Mouse (Mus musculus) liver, postnatal 0 days (tissue): Measurements from ENCODE around the gene Cnot2. TPM values are rescaled to one million over a fixed set of nuclear protein-coding genes. Genes with fewer than 3 reads are reported as not detected.
A peak's percentile ranks its signal among the peaks of the same experiment; 100 is the strongest.

Source experiments
- ATAC-seq: fragments of 200-750 bp; cut with Nextera tagmentation; 2 replicates; pipeline ENCODE4 v1.8.0; 2017; ENCODE audit warnings: mild to moderate bottlenecking, moderate library complexity
- DNase-seq: peaks from one replicate; pipeline ENCODE4 v3.0.0-alpha.2; 2016
- H3K27ac ChIP-seq: fragments of 300-500 bp; sonication (generic); 2 replicates; pipeline ENCODE4 v1.5.1; 2014; ENCODE audit warnings: antibody characterized with exemption, moderate library complexity, mild to moderate bottlenecking, low read depth
- H3K27me3 ChIP-seq: fragments of 300-500 bp; sonication (generic); 2 replicates; pipeline ENCODE4 v1.6.1; 2014; ENCODE audit warnings: low read length, control low read depth, mixed read lengths; ENCODE audit not compliant: insufficient read depth
- H3K36me3 ChIP-seq: fragments of 300-500 bp; sonication (generic); replicated peaks from 2 replicates; pipeline ENCODE4 v1.6.1; 2014; ENCODE audit warnings: mild to moderate bottlenecking, control low read depth, low read length, moderate library complexity, mixed read lengths; ENCODE audit not compliant: insufficient read depth
- H3K4me1 ChIP-seq: fragments of 300-500 bp; sonication (generic); 2 replicates; pipeline ENCODE4 v1.6.1; 2014; ENCODE audit warnings: antibody characterized with exemption, mild to moderate bottlenecking, control low read depth; ENCODE audit not compliant: insufficient read depth
- H3K4me2 ChIP-seq: fragments of 300-500 bp; sonication (generic); 2 replicates; pipeline ENCODE4 v1.6.1; 2014; ENCODE audit warnings: low read depth, mild to moderate bottlenecking, low read length, moderate library complexity, mixed read lengths
- H3K4me3 ChIP-seq: fragments of 300-500 bp; sonication (generic); 2 replicates; pipeline ENCODE4 v1.5.1; 2014; ENCODE audit warnings: low read depth, low read length
- H3K9ac ChIP-seq: fragments of 300-500 bp; sonication (generic); replicated peaks from 2 replicates; pipeline ENCODE4 v1.6.1; 2014; ENCODE audit warnings: mild to moderate bottlenecking, moderate library complexity
- H3K9me3 ChIP-seq: fragments of 300-500 bp; sonication (generic); 2 replicates; pipeline ENCODE4 v1.6.1; 2016; ENCODE audit warnings: mild to moderate bottlenecking, control low read depth, low read length, mixed read lengths
- CTCF ChIP-seq: sonication (generic); IDR thresholded peaks from 2 replicates; pipeline ENCODE4 v1.5.1; 2016; ENCODE audit warnings: antibody characterized with exemption, low read depth
- EP300 ChIP-seq: IDR thresholded peaks from 2 replicates; pipeline ENCODE4 v1.6.1; 2016; ENCODE audit warnings: antibody characterized with exemption, low read depth, mild to moderate bottlenecking
- WGBS: fragments of 180-500 bp; shearing (Covaris S2); extraction: QIAGEN DNeasy Blood & Tissue Kit; methylation state at CpG from one replicate; pipeline ENCODE4 v1.1.7; 2014; ENCODE audit not compliant: insufficient replicate concordance; 5-methylcytosine and 5-hydroxymethylcytosine counted together
- microRNA-seq: library from miRNA; unstranded; fragments of <30 nt; microRNA quantifications from one replicate; pipeline ENCODE4, GENCODE M21; 2016
- polyA plus RNA-seq: library from polyadenylated mRNA; unstranded; fragments of >200 nt; fragmentation: Nextera tagmentation; extraction: Ambion mirVana; gene quantifications from 2 replicates; pipeline ENCODE4 v1.2.1, GENCODE M21; 2015

The Cnot2 gene
- polyA plus RNA-seq, 1 experiment from 2014 or later, result 22.8 TPM

DNA sequence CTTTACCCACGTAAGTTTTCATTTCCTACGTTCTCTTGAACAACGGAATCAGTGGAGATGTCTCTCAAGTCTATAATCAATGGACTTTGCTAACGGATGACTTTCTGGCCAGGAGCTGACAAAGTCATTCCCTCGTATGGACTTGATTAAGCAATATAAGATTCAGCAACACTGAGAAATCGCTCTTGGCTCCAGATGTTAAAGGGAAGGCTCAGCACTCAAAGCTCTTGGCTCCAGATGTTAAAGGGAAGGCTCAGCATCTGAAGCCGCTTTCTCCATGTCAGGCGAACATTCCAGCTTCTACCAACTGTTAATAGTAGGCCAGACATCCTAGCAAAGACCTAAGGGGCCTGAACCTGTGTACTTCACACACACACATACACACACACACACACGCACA, 134.1 kb downstream of the Cnot2 start:
- no peak overlapping the region for H3K9ac ChIP-seq
- no peak overlapping the region for H3K4me2 ChIP-seq
- H3K36me3 ChIP-seq, result no peaks in the 10 kb centered on the region
- TF ChIP-seq CTCF (no peak), EP300 (no peak)
- WGBS, result 89% methylated on average over 9 of the region's 9 CpGs
- DNase-seq, result peak; percentile 1
- no peak for ATAC-seq
- no peaks in the 10 kb centered on the region for H3K4me1 ChIP-seq
- H3K4me3 ChIP-seq, result no peak overlapping the region
- H3K27ac ChIP-seq, result no peak overlapping the region
- H3K27me3 ChIP-seq, result no peaks in the 10 kb centered on the region
- no peaks in the 10 kb centered on the region for H3K9me3 ChIP-seq

DNA sequence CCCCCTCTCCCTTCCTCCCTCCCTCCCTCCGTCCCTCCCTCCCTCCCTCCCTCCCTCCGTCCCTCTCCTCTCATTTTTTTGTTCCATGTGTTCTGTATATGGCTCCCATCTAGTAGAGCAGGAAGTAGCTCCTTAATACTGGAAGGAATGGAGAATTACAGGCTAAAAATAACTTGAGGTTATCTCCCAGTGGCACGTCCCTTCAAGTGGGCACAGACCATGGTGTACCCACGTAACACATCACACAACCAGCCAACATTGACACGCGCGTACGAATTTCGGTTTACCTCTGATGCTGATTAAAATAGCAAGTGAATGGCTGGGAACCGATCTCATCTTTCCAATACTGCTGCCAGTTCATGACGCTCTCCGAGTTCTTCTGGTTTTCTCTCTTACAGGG, 135.3 kb downstream of the Cnot2 start:
- no peaks in the 10 kb centered on the region for H3K36me3 ChIP-seq
- H3K4me1 ChIP-seq, result no peaks in the 10 kb centered on the region
- H3K4me2 ChIP-seq, result no peak overlapping the region
- H3K27me3 ChIP-seq, result no peaks in the 10 kb centered on the region
- no peaks in the 10 kb centered on the region for H3K9me3 ChIP-seq
- no peak overlapping the region for H3K27ac ChIP-seq
- H3K4me3 ChIP-seq, result no peak overlapping the region
- no peak overlapping the region for H3K9ac ChIP-seq
- ATAC-seq (no peak), DNase-seq (peak; percentile 6)
- TF ChIP-seq EP300 (no peak), CTCF (no peak)
- WGBS, result 85% methylated on average over 10 of the region's 12 CpGs

DNA sequence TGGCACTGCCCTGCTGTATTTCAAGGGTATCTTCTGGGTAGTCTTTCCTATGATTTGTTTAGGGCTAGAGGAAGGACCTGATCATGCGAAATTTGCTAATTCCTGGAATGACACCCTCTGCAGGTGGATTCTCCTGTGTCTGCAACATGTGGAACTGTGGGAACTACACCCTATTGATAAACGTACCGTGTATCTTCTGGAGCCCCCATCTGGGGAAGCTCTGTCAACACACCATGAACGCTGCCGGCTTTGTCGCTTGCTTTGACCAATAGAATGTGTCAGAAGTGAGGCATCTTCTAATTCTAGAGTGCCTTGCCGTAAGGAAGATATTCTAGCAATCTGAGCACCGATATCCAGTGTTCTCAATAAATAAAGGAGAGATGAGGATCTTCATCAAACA, 136.5 kb downstream of the Cnot2 start:
- no peaks in the 10 kb centered on the region for H3K9me3 ChIP-seq
- H3K9ac ChIP-seq, result no peak overlapping the region
- no peaks in the 10 kb centered on the region for H3K27me3 ChIP-seq
- H3K36me3 ChIP-seq, result no peaks in the 10 kb centered on the region
- DNase-seq (peak; percentile 5), ATAC-seq (no peak)
- no peak overlapping the region for H3K4me3 ChIP-seq
- no peak overlapping the region for H3K27ac ChIP-seq
- TF ChIP-seq EP300 (no peak), CTCF (no peak)
- H3K4me2 ChIP-seq, result no peak overlapping the region
- WGBS, result 88% methylated on average over 8 of the region's 8 CpGs
- no peaks in the 10 kb centered on the region for H3K4me1 ChIP-seq

DNA sequence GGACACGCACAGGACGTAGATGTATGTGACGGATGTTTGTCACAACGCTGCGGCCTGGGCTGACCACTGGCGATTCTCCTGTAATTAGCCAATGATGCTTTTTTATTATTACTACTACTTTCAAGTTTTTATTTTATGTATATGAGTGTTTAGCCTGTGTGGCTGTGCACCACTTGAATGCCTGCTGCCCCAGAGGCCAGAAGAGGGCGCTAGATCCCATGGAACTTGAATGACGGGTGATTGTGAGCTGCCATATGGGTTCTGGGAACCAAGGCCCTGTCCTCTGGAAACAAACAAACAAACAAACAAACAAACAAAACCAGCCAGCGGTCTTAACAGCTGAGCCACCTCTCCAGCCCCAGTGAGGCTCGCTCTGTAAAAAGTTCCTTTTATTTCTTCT, 136.9 kb downstream of the Cnot2 start:
- 85% methylated on average over 10 of the region's 10 CpGs for WGBS
- Histone ChIP-seq H3K4me2 (no peak overlapping the region), H3K9ac (no peak overlapping the region), H3K9me3 (no peaks in the 10 kb centered on the region; the same call in 1 of the 2 replicates), H3K27me3 (no peaks in the 10 kb centered on the region), H3K4me1 (no peaks in the 10 kb centered on the region), H3K36me3 (no peaks in the 10 kb centered on the region), H3K4me3 (no peak overlapping the region), H3K27ac (no peak overlapping the region)
- TF ChIP-seq EP300 (no peak), CTCF (no peak)
- no peak for ATAC-seq
- peak; percentile 8 for DNase-seq

DNA sequence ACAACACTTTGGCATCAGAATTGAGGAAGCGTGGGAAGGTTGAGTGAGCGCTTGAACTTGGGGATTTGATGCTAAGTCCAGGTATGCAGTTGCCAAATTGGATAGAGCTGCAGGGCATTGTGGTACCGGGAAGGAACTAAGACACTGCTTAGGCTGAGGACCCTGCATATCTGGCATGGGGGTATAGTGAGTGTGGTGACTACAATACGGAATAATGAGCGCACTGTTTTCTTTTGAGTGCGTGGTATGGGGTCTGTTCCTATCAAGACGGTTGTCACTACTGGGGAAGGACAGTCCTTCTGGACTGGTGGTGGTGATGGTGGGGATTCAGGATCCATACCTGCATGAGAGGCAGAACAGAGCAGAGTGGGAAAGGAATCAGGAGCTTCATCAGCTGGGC, 140.4 kb downstream of the Cnot2 start:
- ATAC-seq (no peak), DNase-seq (no peak)
- H3K27me3 ChIP-seq, result no peaks in the 10 kb centered on the region
- 87% methylated on average over 7 of the region's 7 CpGs for whole genome bisulfite sequencing
- no peak overlapping the region for H3K9ac ChIP-seq
- peaks cover 5% of the 10 kb centered on the region; the same call in 1 of the 2 replicates for H3K9me3 ChIP-seq
- no peaks in the 10 kb centered on the region for H3K4me1 ChIP-seq
- no peak overlapping the region for H3K27ac ChIP-seq
- TF ChIP-seq EP300, result no peak
- no peak for TF ChIP-seq CTCF
- no peak overlapping the region for H3K4me2 ChIP-seq
- H3K4me3 ChIP-seq, result no peak overlapping the region
- H3K36me3 ChIP-seq, result no peaks in the 10 kb centered on the region

DNA sequence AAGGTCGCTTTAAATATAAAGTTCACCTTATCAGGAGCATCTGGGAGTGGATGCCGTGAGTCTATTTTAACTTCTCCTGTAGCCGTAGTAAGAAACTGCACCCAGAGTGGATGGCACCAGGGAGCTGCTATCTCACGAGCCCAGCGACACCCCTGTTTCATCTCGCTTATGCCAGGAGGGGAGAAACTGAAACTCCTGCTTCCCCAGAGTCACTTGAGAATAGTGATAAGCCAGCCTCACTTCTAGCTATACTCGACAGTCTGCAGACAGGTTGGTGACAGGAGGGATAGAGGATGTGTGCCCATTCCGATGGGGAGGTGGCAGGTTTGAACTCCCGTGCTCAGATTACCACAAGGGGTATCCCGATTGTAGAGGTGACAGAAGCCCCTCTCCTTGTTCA, 141.2 kb downstream of the Cnot2 start:
- no peak overlapping the region for H3K4me3 ChIP-seq
- H3K27me3 ChIP-seq, result no peaks in the 10 kb centered on the region
- H3K9ac ChIP-seq, result no peak overlapping the region
- H3K9me3 ChIP-seq, result peaks cover 5% of the 10 kb centered on the region; the same call in 1 of the 2 replicates
- ATAC-seq (no peak), DNase-seq (no peak)
- H3K4me2 ChIP-seq, result no peak overlapping the region
- no peak overlapping the region for H3K27ac ChIP-seq
- TF ChIP-seq CTCF (no peak), EP300 (no peak)
- H3K4me1 ChIP-seq, result no peaks in the 10 kb centered on the region
- 77% methylated on average over 10 of the region's 10 CpGs for WGBS
- H3K36me3 ChIP-seq, result no peaks in the 10 kb centered on the region

DNA sequence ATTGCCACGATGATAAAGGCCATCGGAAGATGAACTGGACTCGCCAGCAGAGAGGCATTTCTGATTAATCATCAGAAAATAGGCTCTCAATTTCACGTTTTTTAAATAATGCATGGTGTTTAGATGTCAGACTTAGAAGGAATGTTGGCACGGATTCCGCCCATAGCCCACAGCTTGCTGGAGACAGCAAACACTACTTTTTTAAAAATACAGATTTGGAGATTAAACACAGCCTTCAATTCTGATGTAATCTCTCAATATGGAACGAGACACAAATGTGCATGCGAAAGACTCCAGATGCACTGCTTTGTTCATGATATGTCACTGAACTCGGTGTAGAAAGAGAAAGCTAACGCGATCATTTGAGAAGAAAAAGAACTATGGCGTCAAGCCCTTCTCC, 145.9 kb downstream of the Cnot2 start:
- H3K4me3 ChIP-seq, result no peak overlapping the region
- no peak overlapping the region for H3K27ac ChIP-seq
- peaks cover 5% of the 10 kb centered on the region; the same call in 1 of the 2 replicates for H3K9me3 ChIP-seq
- no peaks in the 10 kb centered on the region for H3K27me3 ChIP-seq
- no peaks in the 10 kb centered on the region for H3K36me3 ChIP-seq
- ATAC-seq (no peak), DNase-seq (no peak)
- WGBS, result 88% methylated on average over 12 of the region's 12 CpGs
- no peak overlapping the region for H3K9ac ChIP-seq
- H3K4me1 ChIP-seq, result no peaks in the 10 kb centered on the region
- no peak overlapping the region for H3K4me2 ChIP-seq
- no peak for TF ChIP-seq EP300
- TF ChIP-seq CTCF, result no peak

Small RNA genes within 50 kb of the gene (microRNA-seq; reads per million reads assigned to microRNA genes)
- not detected for gene Gm25190

Other genes with a start within 250 kb of the Cnot2 start
- 0.14 TPM in 1 of 2 replicates, not detected in the other for gene Kcnmb4, start 107.6 kb downstream of the Cnot2 start, polyA plus RNA-seq